Mouse (Mus musculus) myocyte (in vitro differentiated cells): ENCODE results near the gene Lrrc72.

ENCODE experiments used
- CEBPB ChIP-seq: IDR thresholded peaks from 2 replicates; pipeline ENCODE4 v1.6.1; 2011; ENCODE audit warnings: mild to moderate bottlenecking, moderate library complexity; ENCODE audit not compliant: poor library complexity, insufficient read depth, severe bottlenecking
- MYOD1 ChIP-seq, 3 experiments: IDR thresholded peaks; one replicate each; pipeline ENCODE4 v1.6.1; 2011; ENCODE audit warnings: control low read depth in 2 of 3, low read depth in 2 of 3, mild to moderate bottlenecking in 2 of 3, moderate library complexity in 1 of 3; ENCODE audit not compliant: insufficient read length in 2 of 3, control insufficient read depth in 1 of 3
- POLR2A ChIP-seq: IDR thresholded peaks from one replicate; pipeline ENCODE4 v1.6.1; 2011; ENCODE audit warnings: low read depth, mild to moderate bottlenecking, control low read depth, moderate library complexity; ENCODE audit not compliant: insufficient read length
- POLR2AphosphoS2 ChIP-seq: IDR thresholded peaks from one replicate; pipeline ENCODE4 v1.6.1; 2011; ENCODE audit warnings: low read depth, control low read depth; ENCODE audit not compliant: insufficient read length
- REST ChIP-seq: IDR thresholded peaks from one replicate; pipeline ENCODE4 v1.6.1; 2011; ENCODE audit warnings: mild to moderate bottlenecking, control low read depth, moderate library complexity; ENCODE audit not compliant: insufficient read depth, insufficient read length
- SRF ChIP-seq: IDR thresholded peaks from one replicate; pipeline ENCODE4 v1.6.1; 2011; ENCODE audit warnings: low read depth; ENCODE audit not compliant: control insufficient read depth, insufficient read length
- TCF12 ChIP-seq: IDR thresholded peaks from one replicate; pipeline ENCODE4 v1.6.1; 2011; ENCODE audit warnings: mild to moderate bottlenecking, control low read depth; ENCODE audit not compliant: poor library complexity, insufficient read depth, severe bottlenecking
- TCF3 ChIP-seq: IDR thresholded peaks from one replicate; pipeline ENCODE4 v1.6.1; 2011; ENCODE audit warnings: low read depth, control low read depth; ENCODE audit not compliant: insufficient read length
- USF1 ChIP-seq: IDR thresholded peaks from one replicate; pipeline ENCODE4 v1.6.1; 2011; ENCODE audit warnings: low read depth, mild to moderate bottlenecking, control low read depth, moderate library complexity

GRCm38 (mm10) chr12:36182570-36182969 lies 70.6 kb downstream of the Lrrc72 start:
- TF ChIP-seq USF1 (no peak), POLR2A (no peak), TCF12 (no peak), SRF (no peak), TCF3 (no peak), POLR2AphosphoS2 (no peak), REST (no peak), MYOD1 (IDR thresholded peaks at IDR 0.05; ENCODE audit: control insufficient read depth in 1 of 3, insufficient read length in 2 of 3, low read depth in 2 of 3) (no peak), CEBPB (no peak)
